ENCODE assay signal across 1 mouse cellular context in the genomic region with DNA sequence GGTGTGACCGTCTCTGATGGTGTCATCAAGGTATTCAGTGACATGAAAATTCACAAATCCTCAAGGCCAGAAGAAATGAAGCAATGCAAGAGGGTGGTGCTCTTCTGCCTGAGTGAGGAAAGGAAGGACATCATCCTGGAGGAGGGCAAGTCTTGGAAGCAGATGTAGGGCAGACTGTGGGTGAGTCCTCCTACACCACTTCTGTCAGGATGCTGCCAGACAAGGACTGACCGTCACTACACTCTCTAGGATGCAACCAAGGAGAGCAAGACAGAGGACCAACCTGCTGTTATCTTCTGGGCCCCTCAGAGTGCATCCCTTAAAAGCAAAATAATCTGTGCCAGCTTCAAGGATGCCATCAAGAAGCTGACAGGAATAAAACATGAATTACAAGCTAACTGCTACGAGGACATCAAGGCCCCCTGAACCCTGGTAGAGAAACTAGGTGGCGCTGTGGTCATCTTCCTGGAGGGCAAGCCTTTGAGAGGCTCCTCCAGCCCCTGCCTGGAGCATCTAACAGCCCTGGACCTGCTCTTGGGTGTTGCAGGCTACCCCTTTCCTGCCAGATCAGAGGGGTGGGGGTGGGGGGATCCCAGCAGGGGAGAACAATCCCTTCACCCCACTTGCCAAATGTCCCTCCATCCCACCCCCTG.
TF ChIP-seq lines count a peak whose summit lies in the region.

No protein-coding gene starts in this region.

TF ChIP-seq in CH12.LX, 34 proteins besides CTCF, POLR2A, EP300 and RAD21:
- no peak for TF ChIP-seq ZMIZ1 (IDR thresholded peaks at IDR 0.05; ENCODE audit: low read depth, low read length)
- no peak for TF ChIP-seq KAT2A (IDR thresholded peaks at IDR 0.05; ENCODE audit: insufficient replicate concordance, low read length)
- TF ChIP-seq TCF12 (IDR thresholded peaks at IDR 0.05; ENCODE audit: low read depth, low read length), result no peak
- TF ChIP-seq CHD1 (IDR thresholded peaks at IDR 0.05; ENCODE audit: low read depth, low read length), result no peak
- TF ChIP-seq SIN3A (IDR thresholded peaks at IDR 0.05; ENCODE audit: low read length), result no peak
- TF ChIP-seq UBTF (IDR thresholded peaks at IDR 0.05; ENCODE audit: low read depth, low read length), result no peak
- TF ChIP-seq HCFC1 (IDR thresholded peaks at IDR 0.05; ENCODE audit: low read depth, low read length), result no peak
- no peak for TF ChIP-seq PAX5 (IDR thresholded peaks at IDR 0.05; ENCODE audit: low read length)
- TF ChIP-seq JUN (IDR thresholded peaks at IDR 0.05; ENCODE audit: insufficient read depth, low read depth, low read length), result no peak
- peak; percentile 44 for TF ChIP-seq SMC3 (IDR thresholded peaks at IDR 0.05; ENCODE audit: low read depth, low read length)
- no peak for TF ChIP-seq CHD2 (IDR thresholded peaks at IDR 0.05; ENCODE audit: low read length)
- TF ChIP-seq MAZ (IDR thresholded peaks at IDR 0.05; ENCODE audit: low read depth, low read length), result 0 out of 2 replicates have a peak, but pooled peaks have one; percentile 53
- no peak for TF ChIP-seq GABPA (IDR thresholded peaks at IDR 0.05; ENCODE audit: insufficient replicate concordance, low read depth, low read length)
- no peak for TF ChIP-seq NRF1 (IDR thresholded peaks at IDR 0.05; ENCODE audit: low read depth, low read length)
- no peak for TF ChIP-seq MAFK (IDR thresholded peaks at IDR 0.05; ENCODE audit: insufficient replicate concordance, low read length)
- TF ChIP-seq MYC (IDR thresholded peaks at IDR 0.05; ENCODE audit: low read depth, low read length), result no peak
- TF ChIP-seq IRF4 (IDR thresholded peaks at IDR 0.05; ENCODE audit: low read depth, low read length), result peak; percentile 68
- no peak for TF ChIP-seq JUND (conservative IDR thresholded peaks at IDR 0.05; ENCODE audit: low read depth, low read length)
- no peak for TF ChIP-seq RCOR1 (conservative IDR thresholded peaks at IDR 0.05; ENCODE audit: low read depth, low read length)
TF ChIP-seq in CH12.LX: peak in this region for 3.
